Mouse (Mus musculus) layer of hippocampus, adult 2 months (tissue): ENCODE data around the gene Supt4a. TPM values are rescaled to one million over a fixed set of nuclear protein-coding genes. Genes with fewer than 3 reads are reported as not detected.

ENCODE experiments used
- DNase-seq, 2 experiments: peaks; one replicate each; pipeline ENCODE4 v3.0.0; 2022; ENCODE audit warnings: low spot score in 2 of 2
- H3K27ac ChIP-seq: fragments of 200-600 bp; 2 replicates; pipeline ENCODE4 v1.8.1; 2022
- H3K4me3 ChIP-seq: fragments of 200-600 bp; 2 replicates; pipeline ENCODE4 v1.8.1; 2022; ENCODE audit warnings: mild to moderate bottlenecking
- CTCF ChIP-seq: fragments of 200-600 bp; conservative IDR thresholded peaks from 2 replicates; pipeline ENCODE4 v1.8.1; 2022; ENCODE audit warnings: antibody characterized with exemption, mild to moderate bottlenecking, moderate library complexity
- total RNA-seq, 2 experiments: library from RNA; stranded (reverse); gene quantifications; 2 replicates each; pipeline ENCODE4 v1.2.3; 2021

Supt4a gene
- total RNA-seq, 2 experiments from 2014 or later: 72.1 to 72.8 TPM

GRCm38 (mm10) chr11:87729593-87730185 is 7.7 kb upstream of the Supt4a start:
- no peak overlapping the region for H3K4me3 ChIP-seq
- H3K27ac ChIP-seq: no peak overlapping the region
- no peak for TF ChIP-seq CTCF
- no peak for DNase-seq

GRCm38 (mm10) chr11:87730652-87731310 is 6.6 kb upstream of the Supt4a start:
- no peak overlapping the region for H3K4me3 ChIP-seq
- no peak overlapping the region for H3K27ac ChIP-seq
- no peak for DNase-seq
- no peak for TF ChIP-seq CTCF

GRCm38 (mm10) chr11:87734346-87734745 is 3.0 kb upstream of the Supt4a start:
- no peak overlapping the region for H3K4me3 ChIP-seq
- TF ChIP-seq CTCF: no peak
- H3K27ac ChIP-seq: no peak overlapping the region
- DNase-seq: no peak

GRCm38 (mm10) chr11:87735691-87736090 is 1.7 kb upstream of the Supt4a start:
- DNase-seq: no peak
- Histone ChIP-seq H3K27ac (no peak overlapping the region), H3K4me3 (no peak overlapping the region)
- no peak for TF ChIP-seq CTCF

GRCm38 (mm10) chr11:87736647-87737134 is 661 bp upstream of the Supt4a start:
- DNase-seq: peak in 1 of 2 experiments; percentile 32
- no peak for TF ChIP-seq CTCF
- Histone ChIP-seq H3K4me3 (peak overlapping the region; percentile 80), H3K27ac (peak overlapping the region; percentile 90)

- Histone ChIP-seq H3K4me3 (no peak overlapping the region), H3K27ac (no peak overlapping the region)
- no peak for DNase-seq
- no peak for TF ChIP-seq CTCF
Observed at GRCm38 (mm10) chr11:87743691-87744090, 6.3 kb downstream of the Supt4a start.

- no peak for TF ChIP-seq CTCF
- H3K4me3 ChIP-seq: no peak overlapping the region
- H3K27ac ChIP-seq: no peak overlapping the region
- no peak for DNase-seq
Observed at GRCm38 (mm10) chr11:87744964-87745363, 7.6 kb downstream of the Supt4a start.

GRCm38 (mm10) chr11:87745632-87746555 is 8.5 kb downstream of the Supt4a start:
- no peak for DNase-seq
- TF ChIP-seq CTCF: no peak
- H3K27ac ChIP-seq: no peak overlapping the region
- H3K4me3 ChIP-seq: no peak overlapping the region

GRCm38 (mm10) chr11:87747312-87747711 is 10.0 kb downstream of the Supt4a start:
- H3K27ac ChIP-seq: no peak overlapping the region
- DNase-seq: no peak
- TF ChIP-seq CTCF: no peak
- H3K4me3 ChIP-seq: no peak overlapping the region

GRCm38 (mm10) chr11:87747716-87748115 is 10.4 kb downstream of the Supt4a start:
- DNase-seq: peak in 1 of 2 experiments; percentile 72
- Histone ChIP-seq H3K4me3 (no peak overlapping the region), H3K27ac (no peak overlapping the region)
- TF ChIP-seq CTCF: no peak

GRCm38 (mm10) chr11:87748132-87749119 is 11.1 kb downstream of the Supt4a start:
- no peak overlapping the region for H3K4me3 ChIP-seq
- H3K27ac ChIP-seq: no peak overlapping the region
- TF ChIP-seq CTCF: no peak
- no peak for DNase-seq
